Mouse (Mus musculus): ENCODE data around the gene Aire. TPM values are rescaled to one million over a fixed set of nuclear protein-coding genes. Genes with fewer than 3 reads are reported as not detected.
"Not testable (repeated sequence)": the region's sequence is repeated elsewhere in the genome, so short reads cannot be mapped to it uniquely, and the experiment has no call there.

The Aire gene
- total RNA-seq, 2 experiments from 2014 or later = not detected

GRCm38 (mm10) chr10:78054633-78055565 is 11.5 kb upstream of the Aire start:
- DNase-seq (ENCODE audit: low spot score in 2 of 2) = no peak

- DNase-seq (ENCODE audit: low spot score in 2 of 2) = no peak
These were observed 6.2 kb upstream of the Aire start for GRCm38 (mm10) chr10:78049519-78050035.

- no peak for DNase-seq (ENCODE audit: low spot score in 2 of 2)
These were observed 4.8 kb upstream of the Aire start for GRCm38 (mm10) chr10:78048061-78048730.

GRCm38 (mm10) chr10:78046388-78046787 is 3.0 kb upstream of the Aire start:
- DNase-seq (ENCODE audit: low spot score in 2 of 2) = no peak

- DNase-seq (ENCODE audit: low spot score in 2 of 2) = no peak
These were observed 1.1 kb upstream of the Aire start for GRCm38 (mm10) chr10:78044531-78044930.

GRCm38 (mm10) chr10:78042697-78043405 is 559 bp downstream of the Aire start:
- no peak for DNase-seq (ENCODE audit: low spot score in 2 of 2)

GRCm38 (mm10) chr10:78042096-78042495 is 1.3 kb downstream of the Aire start:
- DNase-seq (ENCODE audit: low spot score in 2 of 2) = no peak

GRCm38 (mm10) chr10:78041647-78042046 is 1.8 kb downstream of the Aire start, which contains the start of gene Dnmt3l:
Dnmt3l (plus strand) TSS chr10:78041947.
- no peak for DNase-seq (ENCODE audit: low spot score in 2 of 2)

DNA sequence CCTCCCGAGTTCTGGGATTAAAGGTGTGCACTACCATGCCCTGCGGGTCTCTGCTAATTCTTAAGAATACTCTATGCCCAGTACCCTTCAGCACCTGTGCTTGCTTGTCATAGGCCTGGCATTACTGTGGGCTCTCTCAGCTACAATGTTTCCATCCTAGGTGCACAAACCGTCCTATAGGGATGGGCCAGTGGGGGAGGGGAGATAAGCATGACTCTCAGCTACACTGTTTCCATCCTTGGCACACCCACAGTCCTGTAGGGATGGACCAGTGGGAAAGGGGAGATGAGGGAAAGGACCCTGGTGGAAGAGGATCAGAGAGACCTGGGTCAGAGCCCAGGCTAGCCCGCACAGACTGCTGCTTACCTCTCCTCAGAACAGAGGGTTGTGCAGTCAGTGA is 6.3 kb downstream of the Aire start:
- DNase-seq (ENCODE audit: low spot score in 2 of 2) = no peak

GRCm38 (mm10) chr10:78031987-78032386 is 11.4 kb downstream of the Aire start:
- DNase-seq (ENCODE audit: low spot score in 2 of 2) = no peak

GRCm38 (mm10) chr10:78029080-78029479 is 14.3 kb downstream of the Aire start:
- no peak for DNase-seq (ENCODE audit: low spot score in 2 of 2)

- peak; percentile 42 to 76 for DNase-seq (ENCODE audit: low spot score in 2 of 2)
These were observed 15.3 kb downstream of the Aire start for GRCm38 (mm10) chr10:78028129-78028528.

GRCm38 (mm10) chr10:78025453-78025852 is 18.0 kb downstream of the Aire start:
- DNase-seq (ENCODE audit: low spot score in 2 of 2) = not testable (repeated sequence)

GRCm38 (mm10) chr10:78019984-78020383 is 23.4 kb downstream of the Aire start:
- not testable (repeated sequence) for DNase-seq (ENCODE audit: low spot score in 2 of 2)

- DNase-seq (ENCODE audit: low spot score in 2 of 2) = no peak
These were observed 24.1 kb downstream of the Aire start for GRCm38 (mm10) chr10:78019291-78019690.

GRCm38 (mm10) chr10:78018797-78019203 is 24.6 kb downstream of the Aire start:
- DNase-seq (ENCODE audit: low spot score in 2 of 2) = peak; percentile 65 to 80

DNA sequence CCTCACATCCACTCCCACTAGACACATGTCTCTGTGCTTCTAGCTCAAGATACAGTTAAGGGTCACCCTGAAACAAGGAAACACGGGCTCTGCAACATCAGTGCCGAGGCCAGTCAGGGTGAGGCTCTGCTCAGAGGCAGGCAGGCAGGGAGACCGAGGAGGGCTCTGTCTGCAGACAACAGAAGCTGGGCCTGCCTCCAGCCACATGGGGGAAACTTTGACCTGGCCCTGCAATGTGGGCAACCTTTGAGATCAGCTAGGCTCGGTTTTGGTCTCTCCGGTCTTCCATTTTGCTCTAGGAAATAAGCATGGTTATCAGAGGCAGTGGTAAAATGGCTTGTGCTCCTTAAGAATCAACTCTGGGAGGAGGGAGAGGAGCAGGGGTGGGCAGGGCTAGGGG is 27.0 kb downstream of the Aire start:
- no peak for DNase-seq (ENCODE audit: low spot score in 2 of 2)

- no peak for DNase-seq (ENCODE audit: low spot score in 2 of 2)
These were observed 27.9 kb downstream of the Aire start for GRCm38 (mm10) chr10:78015489-78015888.

- DNase-seq (ENCODE audit: low spot score in 2 of 2) = no peak
These were observed 30.5 kb downstream of the Aire start for GRCm38 (mm10) chr10:78012661-78013495.

DNA sequence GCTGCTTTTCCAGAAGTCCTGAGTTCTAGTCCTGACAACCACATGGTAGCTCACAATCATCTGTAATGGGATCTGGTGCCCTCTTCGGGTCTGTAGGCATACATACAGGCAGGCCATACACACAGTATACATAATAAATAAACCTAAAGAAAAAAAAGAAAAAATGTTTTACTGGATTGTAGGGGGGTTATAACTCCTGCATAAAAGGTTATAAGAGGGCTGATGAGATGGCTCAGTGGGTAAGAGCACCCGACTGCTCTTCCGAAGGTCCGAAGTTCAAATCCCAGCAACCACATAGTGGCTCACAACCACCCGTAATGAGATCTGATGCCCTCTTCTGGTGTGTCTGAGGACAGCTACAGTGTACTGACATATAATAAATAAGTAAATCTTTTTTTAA is 32.3 kb downstream of the Aire start:
- not testable (repeated sequence) for DNase-seq (ENCODE audit: low spot score in 2 of 2)

All from gastrocnemius, postnatal 4 days (tissue).